Mouse (Mus musculus): ENCODE results near the gene Ly75. TPM values are rescaled to one million over a fixed set of nuclear protein-coding genes. Genes with fewer than 3 reads are reported as not detected.

Ly75 gene
- total and polyA plus RNA-seq, 2 experiments from 2014 or later: 1.5 to 2.9 TPM

- Histone ChIP-seq H3K27ac (ENCODE audit: low read depth, low read length) (no peak overlapping the region), H3K4me2 (ENCODE audit: low read depth, low read length, poor library complexity, severe bottlenecking) (peak overlapping the region; percentile 99), H3K36me3 (ENCODE audit: insufficient read depth, low read length) (no peaks in the 10 kb centered on the region), H3K9ac (replicated peaks; ENCODE audit: low read length, poor library complexity, severe bottlenecking) (peak overlapping the region; percentile 46), H3K4me1 (ENCODE audit: insufficient read depth, low read length) (no peaks in the 10 kb centered on the region), H3K4me3 (ENCODE audit: low read depth, low read length) (peak overlapping the region; percentile 47), H3K27me3 (ENCODE audit: insufficient read depth, low read length) (peaks cover 6% of the 10 kb centered on the region; the same call in 1 of the 2 replicates), H3K9me3 (ENCODE audit: low read length) (no peaks in the 10 kb centered on the region)
- WGBS: under 1% methylated on average over 39 of the region's 42 CpGs
- DNase-seq (ENCODE audit: low spot score) (peak; percentile 26), ATAC-seq (ENCODE audit: low FRiP score) (peak; percentile 72)
- peak; percentile 7; the same call in 1 of the 2 replicates for TF ChIP-seq CTCF (IDR thresholded peaks at IDR 0.05)
These were observed 99.2 kb downstream of the Ly75 start for GRCm38 (mm10) chr2:60283751-60284466.

- DNase-seq (ENCODE audit: low spot score) (no peak), ATAC-seq (ENCODE audit: low FRiP score) (no peak)
These were observed 99.8 kb downstream of the Ly75 start for GRCm38 (mm10) chr2:60283208-60283750.

GRCm38 (mm10) chr2:60282625-60283024 is 100.5 kb downstream of the Ly75 start:
- Histone ChIP-seq H3K9me3 (ENCODE audit: low read length) (no peaks in the 10 kb centered on the region), H3K9ac (replicated peaks; ENCODE audit: low read length, poor library complexity, severe bottlenecking) (no peak overlapping the region), H3K4me3 (ENCODE audit: low read depth, low read length) (no peak overlapping the region), H3K27ac (ENCODE audit: low read depth, low read length) (no peak overlapping the region), H3K4me2 (ENCODE audit: low read depth, low read length, poor library complexity, severe bottlenecking) (no peak overlapping the region), H3K27me3 (ENCODE audit: insufficient read depth, low read length) (peaks cover 6% of the 10 kb centered on the region; the same call in 1 of the 2 replicates), H3K36me3 (ENCODE audit: insufficient read depth, low read length) (no peaks in the 10 kb centered on the region), H3K4me1 (ENCODE audit: insufficient read depth, low read length) (no peaks in the 10 kb centered on the region)
- ATAC-seq (ENCODE audit: low FRiP score) (no peak), DNase-seq (ENCODE audit: low spot score) (no peak)
- no peak for TF ChIP-seq CTCF (IDR thresholded peaks at IDR 0.05)
- 82% methylated on average over 4 of the region's 4 CpGs for WGBS

More at GRCm38 (mm10) chr2:60283208-60283750, 99.8 kb downstream of the Ly75 start:
- Histone ChIP-seq H3K27ac (ENCODE audit: low read depth, low read length) (no peak overlapping the region), H3K9ac (replicated peaks; ENCODE audit: low read length, poor library complexity, severe bottlenecking) (peak overlapping the region; percentile 46), H3K27me3 (ENCODE audit: insufficient read depth, low read length) (peaks cover 6% of the 10 kb centered on the region; the same call in 1 of the 2 replicates), H3K9me3 (ENCODE audit: low read length) (no peaks in the 10 kb centered on the region), H3K4me1 (ENCODE audit: insufficient read depth, low read length) (no peaks in the 10 kb centered on the region), H3K4me3 (ENCODE audit: low read depth, low read length) (peak overlapping the region; percentile 47), H3K4me2 (ENCODE audit: low read depth, low read length, poor library complexity, severe bottlenecking) (peak overlapping the region; percentile 99), H3K36me3 (ENCODE audit: insufficient read depth, low read length) (no peaks in the 10 kb centered on the region)
- TF ChIP-seq CTCF (IDR thresholded peaks at IDR 0.05): no peak
- 4% methylated on average over 9 of the region's 9 CpGs for WGBS

- no peak overlapping the region for H3K4me2 ChIP-seq (ENCODE audit: low read depth, low read length, poor library complexity, severe bottlenecking)
- H3K9me3 ChIP-seq (ENCODE audit: low read length): no peaks in the 10 kb centered on the region
- no peaks in the 10 kb centered on the region for H3K27me3 ChIP-seq (ENCODE audit: insufficient read depth, low read length)
- ATAC-seq (ENCODE audit: low FRiP score): no peak
- no peak for TF ChIP-seq CTCF (IDR thresholded peaks at IDR 0.05)
- H3K4me3 ChIP-seq (ENCODE audit: low read depth, low read length): no peak overlapping the region
- no peak overlapping the region for H3K27ac ChIP-seq (ENCODE audit: low read depth, low read length)
- DNase-seq (ENCODE audit: low spot score): no peak
- no peaks in the 10 kb centered on the region for H3K36me3 ChIP-seq (ENCODE audit: insufficient read depth, low read length)
- H3K9ac ChIP-seq (replicated peaks; ENCODE audit: low read length, poor library complexity, severe bottlenecking): no peak overlapping the region
- WGBS: 94% methylated on average over 4 of the region's 4 CpGs
- H3K4me1 ChIP-seq (ENCODE audit: insufficient read depth, low read length): no peaks in the 10 kb centered on the region
These were observed 104.5 kb downstream of the Ly75 start for GRCm38 (mm10) chr2:60278627-60279026.

GRCm38 (mm10) chr2:60269856-60270479 is 113.1 kb downstream of the Ly75 start:
- ATAC-seq (ENCODE audit: low FRiP score) (no peak), DNase-seq (ENCODE audit: low spot score) (no peak)
- Histone ChIP-seq H3K4me3 (ENCODE audit: low read depth, low read length) (no peak overlapping the region), H3K36me3 (ENCODE audit: insufficient read depth, low read length) (no peaks in the 10 kb centered on the region), H3K4me1 (ENCODE audit: insufficient read depth, low read length) (no peaks in the 10 kb centered on the region), H3K4me2 (ENCODE audit: low read depth, low read length, poor library complexity, severe bottlenecking) (no peak overlapping the region), H3K27me3 (ENCODE audit: insufficient read depth, low read length) (no peaks in the 10 kb centered on the region), H3K9me3 (ENCODE audit: low read length) (no peaks in the 10 kb centered on the region), H3K9ac (replicated peaks; ENCODE audit: low read length, poor library complexity, severe bottlenecking) (no peak overlapping the region), H3K27ac (ENCODE audit: low read depth, low read length) (no peak overlapping the region)
- no peak for TF ChIP-seq CTCF (IDR thresholded peaks at IDR 0.05)
- WGBS: 97% methylated on average over 14 of the region's 14 CpGs

GRCm38 (mm10) chr2:60267567-60267966 is 115.5 kb downstream of the Ly75 start:
- 73% methylated on average over 1 of the region's 1 CpGs for WGBS
- TF ChIP-seq CTCF (IDR thresholded peaks at IDR 0.05): no peak
- Histone ChIP-seq H3K4me3 (ENCODE audit: low read depth, low read length) (no peak overlapping the region), H3K9ac (replicated peaks; ENCODE audit: low read length, poor library complexity, severe bottlenecking) (no peak overlapping the region), H3K4me2 (ENCODE audit: low read depth, low read length, poor library complexity, severe bottlenecking) (no peak overlapping the region), H3K9me3 (ENCODE audit: low read length) (no peaks in the 10 kb centered on the region), H3K36me3 (ENCODE audit: insufficient read depth, low read length) (no peaks in the 10 kb centered on the region), H3K4me1 (ENCODE audit: insufficient read depth, low read length) (no peaks in the 10 kb centered on the region), H3K27ac (ENCODE audit: low read depth, low read length) (no peak overlapping the region), H3K27me3 (ENCODE audit: insufficient read depth, low read length) (no peaks in the 10 kb centered on the region)
- DNase-seq (ENCODE audit: low spot score): no peak
- ATAC-seq (ENCODE audit: low FRiP score): no peak

Measured in midbrain, postnatal 0 days (tissue).